Mouse (Mus musculus) layer of hippocampus, adult 9-10 months (tissue): Measurements from ENCODE around the gene Plxna1.

Experiments
- DNase-seq: peaks from one replicate; pipeline ENCODE4 v3.0.0; 2022; ENCODE audit warnings: low spot score

The Plxna1 gene

GRCm38 (mm10) chr6:89333964-89334702 is 28.3 kb downstream of the Plxna1 start:
- DNase-seq: no peak

DNA sequence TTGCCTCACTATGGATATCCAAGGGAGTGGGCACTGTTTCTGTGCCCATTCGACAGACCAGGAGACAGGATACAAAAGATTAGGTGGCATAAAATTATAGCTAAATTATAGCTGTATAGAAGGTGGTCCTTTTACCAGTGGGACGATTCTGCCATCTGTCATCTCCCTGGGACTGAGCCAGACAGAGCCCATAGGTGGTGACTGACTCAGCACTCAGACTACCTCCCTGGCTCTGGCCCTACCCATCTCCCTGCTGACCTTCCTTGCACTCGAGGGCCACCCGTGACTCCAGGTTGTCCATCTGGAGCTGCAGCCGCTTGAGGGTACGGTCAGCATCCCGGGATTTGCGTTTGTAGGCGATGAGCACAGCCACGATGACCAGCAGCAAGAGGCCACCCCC is 31.5 kb downstream of the Plxna1 start:
- DNase-seq: no peak

GRCm38 (mm10) chr6:89328634-89329033 is 33.8 kb downstream of the Plxna1 start:
- no peak for DNase-seq

DNA sequence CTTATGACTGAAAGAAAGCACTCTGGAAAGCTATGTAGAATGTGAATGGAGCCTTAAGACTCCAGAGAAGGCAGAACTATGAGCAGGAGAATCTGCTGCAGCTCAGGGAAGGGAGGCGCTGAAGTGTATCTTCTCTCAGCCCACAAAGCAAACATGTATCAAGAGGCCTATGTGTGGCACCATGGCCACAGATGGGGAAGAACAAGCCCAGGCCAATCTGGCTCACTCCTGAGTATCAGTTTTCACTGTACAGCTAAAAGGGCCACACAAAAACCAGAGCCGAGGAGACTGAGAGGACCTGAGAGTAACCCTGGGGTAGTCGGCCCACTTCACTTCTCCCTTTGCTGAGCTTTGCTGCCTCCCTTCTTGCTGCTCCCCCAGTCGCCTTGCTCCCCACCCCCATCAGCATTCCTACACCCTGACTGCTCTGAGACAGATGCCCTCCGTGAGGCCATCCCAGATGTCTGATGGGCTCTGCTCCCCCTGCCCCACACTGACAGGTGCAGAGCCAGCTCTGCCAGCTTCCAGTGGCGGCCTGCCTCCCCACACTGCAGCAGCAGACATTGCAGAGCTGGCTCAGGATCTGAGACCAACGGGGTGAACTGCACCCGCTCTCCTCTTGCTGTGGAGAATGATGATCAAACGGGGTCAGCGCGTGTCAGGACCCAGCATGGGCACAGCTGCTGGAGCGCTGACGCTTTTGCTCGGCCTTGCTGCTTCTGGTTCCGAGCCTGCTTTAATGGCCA is 34.5 kb downstream of the Plxna1 start:
- no peak for DNase-seq

- DNase-seq: no peak
These were observed 37.6 kb downstream of the Plxna1 start for GRCm38 (mm10) chr6:89324842-89325241.

DNA sequence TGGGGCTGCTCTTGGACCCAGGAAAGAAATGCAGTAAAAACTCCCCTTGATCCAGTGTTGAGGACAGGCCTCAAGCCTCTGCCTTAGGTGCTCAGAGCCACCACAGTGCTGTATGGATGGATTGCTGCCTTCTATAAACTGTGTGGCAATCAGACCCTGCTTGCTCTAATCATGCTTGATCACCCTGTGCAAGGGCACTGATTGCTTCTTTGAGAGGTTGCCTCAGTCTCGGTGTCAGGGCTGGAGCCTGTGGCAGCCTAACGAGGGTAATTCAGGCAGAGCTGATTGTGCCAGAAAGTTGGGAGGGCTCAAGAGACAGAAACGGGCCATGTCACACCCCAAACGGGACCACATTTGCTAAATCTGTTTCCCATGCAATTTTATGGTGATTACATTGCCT is 47.2 kb downstream of the Plxna1 start:
- no peak for DNase-seq

DNA sequence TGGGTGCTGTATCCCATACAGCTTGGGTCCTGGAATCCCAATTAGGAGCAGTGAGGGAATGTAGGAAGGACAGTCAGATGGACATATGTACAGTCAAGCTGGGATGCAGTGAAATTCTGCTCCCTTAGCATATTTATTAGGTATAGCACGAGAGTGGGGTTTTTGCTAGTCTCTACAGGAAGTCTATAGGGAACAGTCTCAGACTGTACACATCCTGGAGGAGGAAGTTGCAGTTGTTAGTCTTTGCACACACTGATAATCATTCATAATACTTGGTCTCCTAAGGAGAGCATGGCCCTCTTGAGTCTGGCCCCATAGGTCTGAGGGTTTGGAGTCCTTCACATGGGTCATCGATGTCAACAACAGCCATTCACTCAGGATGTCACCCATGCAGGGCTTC is 50.9 kb downstream of the Plxna1 start:
- DNase-seq: no peak

- no peak for DNase-seq
These were observed 52.2 kb downstream of the Plxna1 start for GRCm38 (mm10) chr6:89310236-89310635.

DNA sequence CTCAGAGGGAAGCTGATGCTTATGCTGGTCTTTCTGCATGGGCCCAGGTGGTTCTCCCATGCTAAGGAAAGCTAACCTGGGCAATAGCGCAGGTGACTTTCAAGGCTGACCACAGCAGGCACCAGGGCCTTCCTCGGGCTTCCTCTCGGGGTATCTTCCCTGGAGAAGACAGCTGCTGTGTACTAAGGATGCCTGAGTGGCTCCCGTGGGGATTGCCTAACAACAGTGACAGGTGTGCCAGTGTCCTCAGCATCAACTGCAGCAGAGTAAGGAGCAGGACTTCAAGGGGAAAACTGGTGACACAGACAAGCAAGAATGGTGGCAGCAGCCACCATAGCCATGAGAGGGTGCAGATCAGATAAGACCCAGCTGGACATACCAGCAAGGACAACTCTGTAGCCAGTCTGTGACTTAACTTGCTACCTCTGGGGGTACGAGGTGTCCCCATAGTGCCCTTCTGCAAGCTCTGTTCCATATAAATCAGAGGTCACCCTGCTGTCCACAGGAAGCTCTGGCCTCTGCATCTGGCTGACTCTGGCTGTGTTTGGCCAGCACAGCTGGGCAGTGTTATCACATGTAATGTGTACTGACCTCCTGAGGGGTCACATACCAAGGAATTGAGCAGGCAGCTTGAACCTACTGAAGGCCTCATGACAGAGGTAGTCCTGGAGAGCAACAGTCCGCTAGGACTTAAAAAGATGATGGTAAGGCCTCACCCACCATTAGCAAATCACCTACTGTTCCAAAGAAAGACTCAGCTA is 54.0 kb downstream of the Plxna1 start:
- no peak for DNase-seq

- DNase-seq: no peak
These were observed 57.9 kb downstream of the Plxna1 start for GRCm38 (mm10) chr6:89304375-89305058.

- no peak for DNase-seq
These were observed 62.6 kb downstream of the Plxna1 start for GRCm38 (mm10) chr6:89299818-89300217.

- no peak for DNase-seq
These were observed 65.3 kb downstream of the Plxna1 start for GRCm38 (mm10) chr6:89296909-89297695.

- no peak for DNase-seq
These were observed 66.3 kb downstream of the Plxna1 start for GRCm38 (mm10) chr6:89296001-89296709.

- no peak for DNase-seq
These were observed 67.8 kb downstream of the Plxna1 start for GRCm38 (mm10) chr6:89294621-89295020.

DNA sequence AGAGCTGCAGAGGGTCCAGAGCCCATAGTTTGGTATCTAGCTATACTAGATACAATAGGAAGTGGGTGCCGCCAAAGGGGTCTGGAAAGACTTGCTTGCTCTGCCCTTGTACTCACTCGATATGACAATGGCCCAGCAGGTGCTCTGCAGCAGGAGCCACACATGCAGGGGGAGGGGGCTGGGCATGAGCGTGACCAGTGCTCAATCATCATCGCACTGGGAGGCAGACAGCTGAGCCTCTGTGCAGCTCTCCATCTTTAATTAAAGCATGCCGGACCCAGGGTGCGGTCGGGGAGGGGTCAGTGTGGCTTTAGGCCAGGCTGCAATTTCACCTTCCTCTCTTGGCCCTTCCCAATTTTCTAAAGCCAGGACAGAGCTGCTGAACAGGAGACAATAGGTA is 70.9 kb downstream of the Plxna1 start:
- no peak for DNase-seq

- no peak for DNase-seq
These were observed 74.3 kb downstream of the Plxna1 start for GRCm38 (mm10) chr6:89288156-89288555.

- no peak for DNase-seq
These were observed 75.6 kb downstream of the Plxna1 start for GRCm38 (mm10) chr6:89286700-89287428.

DNA sequence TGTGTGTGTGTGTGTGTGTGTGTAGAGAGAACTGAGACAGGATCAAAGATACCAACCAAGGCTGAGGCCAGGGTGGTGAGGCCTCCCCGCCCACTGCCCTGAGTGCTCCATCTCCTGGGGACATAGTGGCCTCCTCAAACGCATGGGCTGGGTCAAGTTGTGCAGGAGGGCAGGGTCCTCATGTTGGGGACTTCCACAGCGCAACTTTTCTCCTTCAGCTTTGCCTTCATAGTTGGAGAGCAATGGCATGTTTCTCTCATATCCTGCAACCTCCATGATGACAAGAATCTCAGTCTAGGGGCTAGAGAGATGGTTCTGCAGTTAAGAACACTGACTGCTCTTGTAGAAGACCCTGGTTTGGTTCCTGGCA is 76.1 kb downstream of the Plxna1 start:
- no peak for DNase-seq

DNA sequence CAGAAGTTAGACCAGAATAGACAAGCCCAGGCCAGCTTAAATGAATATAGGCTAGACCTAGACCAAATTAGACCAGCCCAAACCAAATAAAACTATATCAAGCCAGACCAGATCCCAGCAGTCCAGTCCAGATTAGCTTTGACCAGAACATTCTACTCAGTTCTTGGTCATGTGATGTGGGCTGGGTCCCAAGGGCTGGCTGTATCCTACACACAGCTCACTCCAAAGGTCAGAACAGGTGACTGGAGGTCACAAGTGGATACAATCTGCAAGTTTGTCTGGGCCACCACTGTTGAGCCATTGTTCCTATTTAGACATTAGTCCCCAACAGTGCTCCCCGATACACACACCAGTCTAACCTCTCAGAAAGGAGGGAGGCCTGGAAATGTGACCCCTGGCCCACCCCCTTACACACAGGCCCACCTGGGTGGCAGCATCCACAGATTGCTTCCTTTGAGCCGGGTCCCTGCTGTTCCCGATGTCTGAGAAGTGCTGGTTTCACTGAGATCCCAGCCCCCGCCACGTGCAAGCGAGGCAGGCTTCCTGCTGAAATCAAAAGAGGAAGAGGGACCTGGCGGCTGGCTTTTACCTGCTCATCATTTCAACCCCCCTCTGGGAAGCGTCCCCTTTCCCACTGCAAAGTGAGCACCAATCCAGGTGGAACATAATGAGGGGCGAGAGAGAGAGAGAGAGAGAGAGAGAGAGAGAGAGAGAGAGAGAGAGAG is 76.7 kb downstream of the Plxna1 start:
- DNase-seq: no peak

GRCm38 (mm10) chr6:89285116-89285515 is 77.3 kb downstream of the Plxna1 start:
- DNase-seq: no peak
